8 mouse cellular contexts compared by ENCODE assay signal in the genomic region with DNA sequence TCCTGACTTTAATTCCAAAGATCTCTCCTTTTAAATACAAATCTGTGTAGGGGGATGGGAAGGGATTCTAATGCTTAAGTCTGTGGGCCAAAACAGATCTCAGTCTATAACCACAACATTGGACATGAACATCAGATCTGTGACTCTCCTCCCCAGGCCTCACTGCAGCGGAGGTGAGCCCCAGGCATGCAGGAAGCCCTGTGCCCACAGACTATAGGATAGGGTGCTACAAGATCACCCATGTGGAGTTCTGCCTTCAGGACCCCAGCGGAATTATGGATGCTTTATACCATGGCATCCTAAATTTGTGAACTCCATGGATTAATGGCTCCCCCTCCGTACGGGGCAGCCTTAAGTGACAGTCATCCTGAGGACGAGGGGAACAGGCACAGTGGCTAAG. TPM values are rescaled to one million over a fixed set of nuclear protein-coding genes. Genes with fewer than 3 reads are reported as not detected.
A peak's percentile ranks its signal among the peaks of the same experiment; 100 is the strongest.
DNase-seq lines count a peak whose midpoint lies in the region; ATAC-seq and TF ChIP-seq lines count a peak whose summit lies in the region.

No protein-coding gene starts in this region.

- H3K4me1 ChIP-seq in kidney, embryonic 16.5 days (ENCODE audit: insufficient read depth, low read length) = peaks cover 46% of the 10 kb centered on the region
- peaks cover 61% of the 10 kb centered on the region for H3K4me1 ChIP-seq in embryonic facial prominence, embryonic 15.5 days
- peaks cover 39% of the 10 kb centered on the region for H3K4me1 ChIP-seq in intestine, embryonic 15.5 days (replicated peaks)

- peaks cover 3% of the 10 kb centered on the region for H3K79me2 ChIP-seq in myocyte (ENCODE audit: control insufficient read depth, insufficient read depth)

- H3K4me3 ChIP-seq in kidney, embryonic 16.5 days (ENCODE audit: low read length) = no peak overlapping the region
- no peak overlapping the region for H3K4me3 ChIP-seq in embryonic facial prominence, embryonic 15.5 days (replicated peaks)
- 0 out of 2 replicates have a peak overlapping the region, but pooled peaks have one; percentile 7 for H3K4me3 ChIP-seq in intestine, embryonic 15.5 days (replicated peaks)
- H3K4me3 ChIP-seq in myocyte = peak overlapping the region; percentile 98

- ATAC-seq in kidney, embryonic 16.5 days (ENCODE audit: low FRiP score, low TSS enrichment) = no peak
- ATAC-seq in embryonic facial prominence, embryonic 15.5 days (ENCODE audit: insufficient number of reproducible peaks, low FRiP score, low TSS enrichment, low read depth) = no peak
- ATAC-seq in intestine, embryonic 15.5 days = no peak

- H3K9ac ChIP-seq in kidney, embryonic 16.5 days (replicated peaks; ENCODE audit: low read length) = peak overlapping the region; percentile 100
- H3K9ac ChIP-seq in embryonic facial prominence, embryonic 15.5 days = no peak overlapping the region
- peak overlapping the region; percentile 36 for H3K9ac ChIP-seq in intestine, embryonic 15.5 days

- no peaks in the 10 kb centered on the region for H3K36me3 ChIP-seq in kidney, embryonic 16.5 days (ENCODE audit: insufficient read depth, low read length)
- no peaks in the 10 kb centered on the region for H3K36me3 ChIP-seq in embryonic facial prominence, embryonic 15.5 days
- H3K36me3 ChIP-seq in intestine, embryonic 15.5 days = no peaks in the 10 kb centered on the region
- H3K36me3 ChIP-seq in myocyte (ENCODE audit: control insufficient read depth, insufficient read depth) = no peaks in the 10 kb centered on the region

- H3K27ac ChIP-seq in kidney, embryonic 16.5 days (ENCODE audit: low read length) = peak overlapping the region; percentile 100
- H3K27ac ChIP-seq in embryonic facial prominence, embryonic 15.5 days (replicated peaks) = peak overlapping the region; percentile 99
- peak overlapping the region; percentile 100 for H3K27ac ChIP-seq in intestine, embryonic 15.5 days

- WGBS in kidney, embryonic 16.5 days = 69% methylated on average over 5 of the region's 5 CpGs
- 60% methylated on average over 5 of the region's 5 CpGs for WGBS in embryonic facial prominence, embryonic 15.5 days
- WGBS in intestine, embryonic 15.5 days = 56% methylated on average over 5 of the region's 5 CpGs

- no peaks in the 10 kb centered on the region for H3K27me3 ChIP-seq in kidney, embryonic 16.5 days (ENCODE audit: insufficient read depth, low read length)
- no peaks in the 10 kb centered on the region for H3K27me3 ChIP-seq in embryonic facial prominence, embryonic 15.5 days
- H3K27me3 ChIP-seq in intestine, embryonic 15.5 days (replicated peaks) = no peaks in the 10 kb centered on the region
- no peaks in the 10 kb centered on the region for H3K27me3 ChIP-seq in myocyte (ENCODE audit: control insufficient read depth, insufficient read depth, insufficient read length)

- H3K4me2 ChIP-seq in kidney, embryonic 16.5 days (replicated peaks; ENCODE audit: low read depth, low read length) = peak overlapping the region; percentile 90; the same call in 1 of the 2 replicates
- peak overlapping the region; percentile 81; the same call in 1 of the 2 replicates for H3K4me2 ChIP-seq in embryonic facial prominence, embryonic 15.5 days (replicated peaks)
- H3K4me2 ChIP-seq in intestine, embryonic 15.5 days (replicated peaks) = peak overlapping the region; percentile 87
- peak overlapping the region; percentile 75 for H3K4me2 ChIP-seq in myocyte (ENCODE audit: low read depth)

- H3ac ChIP-seq in myocyte (ENCODE audit: control insufficient read depth, insufficient read length) = no peak overlapping the region

- no peak for TF ChIP-seq POLR2A in myocyte (IDR thresholded peaks at IDR 0.05; ENCODE audit: insufficient read length, low read depth)

- DNase-seq in kidney, postnatal 14 days = no peak
- no peak for DNase-seq in cerebellum, postnatal 14 days
- DNase-seq in thymus, postnatal 14 days = no peak
- DNase-seq in adrenal gland, adult 2 months = no peak

- H3K9me3 ChIP-seq in kidney, embryonic 16.5 days (ENCODE audit: low read length) = no peaks in the 10 kb centered on the region
- no peaks in the 10 kb centered on the region for H3K9me3 ChIP-seq in embryonic facial prominence, embryonic 15.5 days (replicated peaks)
- no peaks in the 10 kb centered on the region for H3K9me3 ChIP-seq in intestine, embryonic 15.5 days

TF ChIP-seq in myocyte, 11 proteins besides CTCF, POLR2A, EP300 and RAD21:
- TF ChIP-seq SRF (IDR thresholded peaks at IDR 0.05; ENCODE audit: control insufficient read depth, insufficient read length, low read depth) (no peak), MYOG (IDR thresholded peaks at IDR 0.05; ENCODE audit: control insufficient read depth in 1 of 3, insufficient read depth in 1 of 3, insufficient read length in 2 of 3, low read depth in 2 of 3) (no peak), E2F4 (IDR thresholded peaks at IDR 0.05; ENCODE audit: insufficient read depth) (no peak), REST (IDR thresholded peaks at IDR 0.05; ENCODE audit: insufficient read depth, insufficient read length) (no peak), USF1 (IDR thresholded peaks at IDR 0.05; ENCODE audit: low read depth) (no peak), MAX (IDR thresholded peaks at IDR 0.05; ENCODE audit: low read depth) (no peak), POLR2AphosphoS2 (IDR thresholded peaks at IDR 0.05; ENCODE audit: insufficient read length, low read depth) (no peak), TCF12 (IDR thresholded peaks at IDR 0.05; ENCODE audit: insufficient read depth, poor library complexity, severe bottlenecking) (no peak), TCF3 (IDR thresholded peaks at IDR 0.05; ENCODE audit: insufficient read length, low read depth) (no peak), MYOD1 (IDR thresholded peaks at IDR 0.05; ENCODE audit: control insufficient read depth in 1 of 3, insufficient read length in 2 of 3, low read depth in 2 of 3) (no peak), CEBPB (IDR thresholded peaks at IDR 0.05; ENCODE audit: insufficient read depth, poor library complexity, severe bottlenecking) (no peak)

RNA-seq across cellular contexts. Expression of gene Irf2bp2, which starts 2.9 kb away (rescaled TPM):
- polyA plus RNA-seq in kidney, embryonic 16.5 days (2015; fragmentation: Nextera tagmentation; extraction: Ambion mirVana) = 11.5 and 12.1 TPM in 2 replicates
- polyA plus RNA-seq in embryonic facial prominence, embryonic 15.5 days (2015; fragmentation: Nextera tagmentation; extraction: Ambion mirVana) = 12.5 and 14.7 TPM in 2 replicates
- polyA plus RNA-seq in intestine, embryonic 15.5 days (2015; fragmentation: Nextera tagmentation; extraction: Ambion mirVana) = 14.1 and 16.1 TPM in 2 replicates
- polyA plus RNA-seq in myocyte (2012; fragmentation: generic; extraction: Trizol) = 16.8 TPM
- 10 to 100 TPM; 89.4 to 92.0 TPM for total RNA-seq in adrenal gland, adult 2 months (2021)
- polyA plus RNA-seq in adrenal gland, adult 2 months (2012; rRNA removed) = 111 and 120 TPM in 2 replicates

Comparison
In these comparisons a context has a peak if more than half of its experiments do, and no peak if none do; other contexts are left out.
1. H3K4me3 ChIP-seq: peak in intestine, embryonic 15.5 days (single experiment) and myocyte (single experiment); none in kidney, embryonic 16.5 days (single experiment) and embryonic facial prominence, embryonic 15.5 days (single experiment).
2. Peak in every context shown above with its lines, with median percentiles within 50 percentile points of each other: H3K27ac ChIP-seq and H3K4me2 ChIP-seq.